Mouse (Mus musculus) spleen, postnatal 4 days (tissue): Measurements from ENCODE around the gene Zfp408.
"Not testable (repeated sequence)": the region's sequence is repeated elsewhere in the genome, so short reads cannot be mapped to it uniquely, and the experiment has no call there.

Source experiments
- DNase-seq, 2 experiments: peaks; one replicate each; pipeline ENCODE4 v3.0.0; 2022; ENCODE audit warnings: low spot score in 2 of 2

Gene Zfp408

GRCm38 (mm10) chr2:91609370-91609769 is 40.2 kb downstream of the Zfp408 start:
- not testable (repeated sequence) for DNase-seq

GRCm38 (mm10) chr2:91602389-91602788 is 47.2 kb downstream of the Zfp408 start:
- no peak for DNase-seq

GRCm38 (mm10) chr2:91600475-91600874 is 49.1 kb downstream of the Zfp408 start:
- no peak for DNase-seq
